Mouse (Mus musculus) cerebellum, adult 2 months (tissue): Measurements from ENCODE around the gene Cyp1a2.

Experiments
- CTCF ChIP-seq: fragments of 200-500 bp; IDR thresholded peaks from 2 replicates; pipeline ENCODE4 v1.5.1; 2011; ENCODE audit warnings: low read depth, mild to moderate bottlenecking, control low read depth, low read length, moderate library complexity, borderline replicate concordance; ENCODE audit not compliant: insufficient read depth
- POLR2A ChIP-seq: fragments of 200-500 bp; IDR thresholded peaks from 2 replicates; pipeline ENCODE4 v1.6.1; 2011; ENCODE audit warnings: low read length, control low read depth, borderline replicate concordance; ENCODE audit not compliant: insufficient read depth

- no peak for TF ChIP-seq CTCF
- TF ChIP-seq POLR2A, result no peak
Measured at GRCm38 (mm10) chr9:57627191-57627590, 56.3 kb downstream of the Cyp1a2 start.
